Mouse (Mus musculus): ENCODE data around the gene Dennd4b.
"Not testable (repeated sequence)": the region's sequence is repeated elsewhere in the genome, so short reads cannot be mapped to it uniquely, and the experiment has no call there.

Gene Dennd4b

GRCm38 (mm10) chr3:90279216-90279615, 14.2 kb downstream of the Dennd4b start:
- DNase-seq (ENCODE audit: low read depth, low spot score), result no peak

GRCm38 (mm10) chr3:90279743-90280142, 14.8 kb downstream of the Dennd4b start:
- no peak for DNase-seq (ENCODE audit: low read depth, low spot score)

- DNase-seq (ENCODE audit: low read depth, low spot score), result no peak
Observed at GRCm38 (mm10) chr3:90280708-90281107, 15.7 kb downstream of the Dennd4b start.

- DNase-seq (ENCODE audit: low read depth, low spot score), result no peak
Observed at GRCm38 (mm10) chr3:90284150-90284549, 19.2 kb downstream of the Dennd4b start.

DNA sequence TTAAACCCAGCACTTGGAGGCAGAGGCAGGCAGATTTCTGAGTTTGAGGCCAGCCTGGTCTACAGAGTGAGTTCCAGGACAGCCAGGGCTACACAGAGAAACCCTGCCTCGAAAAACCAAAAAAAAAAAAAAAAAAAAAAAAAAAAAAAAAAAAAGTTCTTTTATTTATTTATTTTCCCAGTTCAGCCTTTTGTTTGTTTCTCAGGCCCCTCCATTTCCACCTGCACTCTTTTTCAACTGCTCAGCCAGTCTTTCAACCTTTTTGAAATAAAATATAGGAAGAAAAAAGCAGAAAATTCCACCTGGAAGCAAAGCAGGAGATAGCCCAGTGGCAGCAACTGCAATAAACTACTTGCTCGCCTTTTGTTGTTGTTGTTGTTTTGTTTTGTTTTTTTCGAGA, 24.4 kb downstream of the Dennd4b start:
- not testable (repeated sequence) for DNase-seq (ENCODE audit: low read depth, low spot score)

DNA sequence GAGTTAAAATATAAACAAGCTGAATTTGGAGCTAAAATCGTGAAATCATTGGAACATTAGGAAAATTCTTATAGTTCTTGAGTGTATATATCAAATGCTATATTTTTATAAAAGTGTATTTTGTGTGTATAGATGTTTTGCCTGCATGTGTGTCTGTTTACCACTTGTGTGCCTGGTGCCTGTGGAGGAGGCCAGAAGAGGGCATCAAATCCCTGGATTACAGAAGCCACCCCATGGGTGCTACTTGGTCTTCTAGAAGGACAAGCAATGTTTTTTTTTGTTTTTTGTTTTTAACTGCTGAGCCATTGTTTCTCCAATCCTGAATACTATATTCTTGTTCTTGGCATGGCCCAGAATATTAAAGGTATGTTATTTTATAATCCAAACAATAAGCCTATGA, 25.6 kb downstream of the Dennd4b start:
- DNase-seq (ENCODE audit: low read depth, low spot score), result no peak

DNA sequence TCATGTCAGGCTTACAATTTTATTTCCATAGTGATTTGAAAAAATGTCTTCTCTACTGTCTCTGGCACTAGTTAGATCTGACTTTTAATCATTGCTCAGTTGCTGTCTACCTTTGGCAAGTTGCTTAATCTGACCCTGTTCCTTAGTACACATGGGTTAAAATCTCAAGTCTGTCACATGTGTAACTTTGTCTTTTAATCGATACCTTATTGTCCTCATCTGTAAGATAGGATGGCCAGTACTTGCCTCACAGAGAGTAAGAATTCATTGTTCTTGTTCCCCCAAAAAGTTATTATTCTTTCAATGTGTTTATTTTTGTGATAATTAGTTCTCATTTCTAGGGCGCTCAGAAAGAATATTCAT, 27.0 kb downstream of the Dennd4b start:
- no peak for DNase-seq (ENCODE audit: low read depth, low spot score)

DNA sequence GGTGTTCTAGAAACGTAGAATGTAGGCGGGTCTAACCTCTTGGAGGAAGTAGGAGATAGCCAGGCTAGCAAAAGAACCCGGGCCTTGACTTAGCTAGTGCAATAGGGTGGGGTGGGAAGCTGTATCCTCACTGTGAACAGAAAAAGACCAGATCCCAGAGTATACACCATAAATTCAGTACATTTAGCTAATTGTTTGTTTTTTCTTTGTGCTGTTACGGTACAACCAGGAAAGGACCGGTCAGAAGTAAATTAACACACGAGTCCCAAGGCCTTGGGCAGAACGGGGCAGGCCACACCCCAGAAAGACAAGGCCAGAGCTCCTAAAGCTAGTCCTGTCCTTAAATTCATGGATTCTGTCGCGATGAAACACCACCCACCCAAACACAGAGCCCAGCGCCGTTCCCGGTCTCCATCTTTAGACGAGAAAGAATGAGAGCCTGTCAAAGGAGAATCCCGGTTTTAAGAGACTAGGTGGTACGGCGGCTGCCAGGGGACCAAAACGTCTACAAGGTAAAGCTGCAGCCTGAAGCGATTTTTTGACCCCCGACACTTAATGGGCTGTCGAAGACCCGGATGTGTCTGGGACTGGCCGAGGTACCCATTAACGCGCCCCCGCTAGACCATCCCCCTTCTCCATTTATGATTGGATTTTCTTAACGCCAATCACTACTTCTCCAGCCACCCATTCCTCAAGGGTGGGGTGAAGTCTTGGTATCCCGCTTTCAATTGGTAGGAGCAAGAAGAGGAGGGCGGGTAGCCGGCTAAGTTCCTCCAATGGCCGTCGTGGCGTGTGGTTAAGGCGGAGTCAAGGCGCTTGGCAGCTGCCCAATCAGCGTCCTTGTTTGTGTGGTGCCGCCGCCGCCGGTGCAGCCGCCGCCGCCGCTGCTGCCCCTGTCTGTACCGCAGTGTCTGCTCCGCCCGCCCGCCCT, 27.6 kb downstream of the Dennd4b start, which contains the start of gene Gatad2b:
TSS of gene Gatad2b (plus strand) at position 834 of the 931 bp plus-strand sequence.
- peak; percentile 97 for DNase-seq (ENCODE audit: low read depth, low spot score)

- peak; percentile 65 for DNase-seq (ENCODE audit: low read depth, low spot score)
Observed at GRCm38 (mm10) chr3:90293352-90294063, 28.5 kb downstream of the Dennd4b start.

- DNase-seq (ENCODE audit: low read depth, low spot score), result no peak
Observed at GRCm38 (mm10) chr3:90294064-90294440, 29.1 kb downstream of the Dennd4b start.

DNA sequence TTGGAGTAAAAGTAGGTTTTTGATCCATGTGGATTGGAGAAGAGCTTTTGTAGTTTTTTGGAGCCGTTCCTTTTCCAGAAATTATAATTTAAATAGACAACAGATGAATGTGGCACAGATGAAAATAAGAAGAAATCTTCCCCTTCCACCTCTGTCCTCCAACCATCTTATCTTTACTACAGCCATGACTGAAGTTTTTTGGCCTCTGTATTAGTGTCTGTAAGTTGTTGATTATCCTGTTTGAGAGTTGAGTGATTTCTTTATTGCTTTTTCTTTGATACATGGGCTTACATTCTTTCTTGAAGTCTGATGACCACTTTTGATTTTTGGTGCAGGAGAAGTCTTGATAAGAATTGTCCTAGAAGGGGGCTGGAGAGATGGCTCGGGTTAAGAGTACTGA, 29.7 kb downstream of the Dennd4b start:
- no peak for DNase-seq (ENCODE audit: low read depth, low spot score)

GRCm38 (mm10) chr3:90305801-90306200, 40.8 kb downstream of the Dennd4b start:
- no peak for DNase-seq (ENCODE audit: low read depth, low spot score)

- DNase-seq (ENCODE audit: low read depth, low spot score), result no peak
Observed at GRCm38 (mm10) chr3:90309589-90309988, 44.6 kb downstream of the Dennd4b start.

- DNase-seq (ENCODE audit: low read depth, low spot score), result no peak
Observed at GRCm38 (mm10) chr3:90313367-90313766, 48.4 kb downstream of the Dennd4b start.

GRCm38 (mm10) chr3:90314241-90314640, 49.3 kb downstream of the Dennd4b start:
- DNase-seq (ENCODE audit: low read depth, low spot score), result no peak

- DNase-seq (ENCODE audit: low read depth, low spot score), result no peak
Observed at GRCm38 (mm10) chr3:90322289-90322688, 57.3 kb downstream of the Dennd4b start.

DNA sequence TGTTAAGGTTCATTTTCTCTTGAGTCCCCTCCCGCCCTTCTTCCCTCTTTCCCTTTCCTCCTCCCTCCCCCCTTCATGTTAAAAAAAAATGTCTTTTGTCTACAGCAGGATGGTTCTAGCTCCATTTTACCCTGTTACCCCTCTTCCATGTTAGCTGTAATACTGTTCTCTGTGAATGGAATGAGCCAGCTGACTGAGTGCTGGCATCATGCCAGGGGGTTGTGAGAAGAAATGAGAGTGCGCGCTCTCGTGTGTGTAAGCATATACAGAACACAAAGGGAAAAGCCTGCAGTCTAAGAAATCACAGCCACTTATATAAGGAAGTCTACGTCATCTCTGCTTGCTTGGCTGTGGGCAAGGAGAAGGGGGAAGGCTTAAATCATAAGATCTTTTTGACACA, 58.1 kb downstream of the Dennd4b start:
- DNase-seq (ENCODE audit: low read depth, low spot score), result peak; percentile 46
